Mouse (Mus musculus) limb, embryonic 14.5 days (tissue): ENCODE measurements around the gene Vps11. TPM values are rescaled to one million over a fixed set of nuclear protein-coding genes. Genes with fewer than 3 reads are reported as not detected.

Experiments used
- ATAC-seq: fragments of 200-750 bp; cut with Nextera tagmentation; 2 replicates; pipeline ENCODE4 v1.8.0; 2017; ENCODE audit warnings: low read depth, moderate number of reproducible peaks, moderate TSS enrichment; ENCODE audit not compliant: low FRiP score
- DNase-seq: peaks from one replicate; pipeline ENCODE4 v3.0.0-alpha.2; 2015; ENCODE audit warnings: low spot score
- H3K27ac ChIP-seq: fragments of 300-500 bp; sonication (generic); replicated peaks from 2 replicates; pipeline ENCODE4 v1.5.1; 2014; ENCODE audit warnings: low read depth, mild to moderate bottlenecking, low read length, moderate library complexity, mixed read lengths
- H3K27me3 ChIP-seq: fragments of 300-500 bp; sonication (generic); 2 replicates; pipeline ENCODE4 v1.6.1; 2014; ENCODE audit warnings: low read length, mixed read lengths; ENCODE audit not compliant: control insufficient read depth, insufficient read depth
- H3K36me3 ChIP-seq: fragments of 300-500 bp; sonication (generic); 2 replicates; pipeline ENCODE4 v1.6.1; 2014; ENCODE audit warnings: mild to moderate bottlenecking, low read length, moderate library complexity, mixed read lengths; ENCODE audit not compliant: control insufficient read depth, insufficient read depth
- H3K4me1 ChIP-seq: fragments of 300-500 bp; sonication (generic); 2 replicates; pipeline ENCODE4 v1.6.1; 2014; ENCODE audit warnings: antibody characterized with exemption, low read length, mixed read lengths; ENCODE audit not compliant: control insufficient read depth, insufficient read depth
- H3K4me2 ChIP-seq: fragments of 300-500 bp; sonication (generic); replicated peaks from 2 replicates; pipeline ENCODE4 v1.6.1; 2014; ENCODE audit warnings: low read depth, mild to moderate bottlenecking, low read length, moderate library complexity; ENCODE audit not compliant: severe bottlenecking
- H3K4me3 ChIP-seq: fragments of 300-500 bp; sonication (generic); replicated peaks from 2 replicates; pipeline ENCODE4 v1.5.1; 2014; ENCODE audit warnings: low read length
- H3K9ac ChIP-seq: fragments of 300-500 bp; sonication (generic); 2 replicates; pipeline ENCODE4 v1.6.1; 2014; ENCODE audit warnings: mild to moderate bottlenecking, low read depth, low read length, moderate library complexity; ENCODE audit not compliant: severe bottlenecking
- H3K9me3 ChIP-seq: fragments of 300-500 bp; sonication (generic); 2 replicates; pipeline ENCODE4 v1.6.1; 2016; ENCODE audit warnings: low read length; ENCODE audit not compliant: control insufficient read depth
- POLR2A ChIP-seq: fragments of 200-500 bp; IDR thresholded peaks from 2 replicates; pipeline ENCODE4 v1.8.0; 2012; ENCODE audit warnings: inconsistent platforms, mild to moderate bottlenecking, moderate library complexity, borderline replicate concordance; ENCODE audit not compliant: insufficient read depth, insufficient read length; ENCODE audit errors: extremely low read depth
- WGBS: fragments of 180-500 bp; shearing (Covaris S2); extraction: QIAGEN DNeasy Blood & Tissue Kit; methylation state at CpG from one replicate; pipeline ENCODE4 v1.1.7; 2014; 5-methylcytosine and 5-hydroxymethylcytosine counted together
- polyA plus RNA-seq, 2 experiments: library from polyadenylated mRNA; depleted of rRNA in 1 of 2; stranded (reverse) in 1 of 2; unstranded in 1 of 2; fragments of >200 nt; fragmentation: Nextera tagmentation in 1 of 2; extraction: Ambion mirVana in 1 of 2; gene quantifications; 2 replicates each; pipeline versions ENCODE4 v1.2.1 to v1.2.3; 2012 to 2014

Gene Vps11
- polyA plus RNA-seq, 2 experiments, result 28.5 to 29.9 TPM

- Histone ChIP-seq H3K4me2 (peak within 1 kb of the TSS; percentile 93), H3K9ac (peak within 1 kb of the TSS; percentile 73), H3K27me3 (no peaks in the 10 kb centered on the region), H3K27ac (peak within 1 kb of the TSS; percentile 52), H3K36me3 (peaks cover 24% of the 10 kb centered on the region), H3K4me1 (no peaks in the 10 kb centered on the region), H3K4me3 (peak within 1 kb of the TSS; percentile 66), H3K9me3 (no peaks in the 10 kb centered on the region)
- ATAC-seq (peak; percentile 96), DNase-seq (peak; percentile 93)
- TF ChIP-seq POLR2A, result peak; percentile 62; the same call in 1 of the 2 replicates
- under 1% methylated on average over 32 of the region's 43 CpGs for WGBS
Measured at GRCm38 (mm10) chr9:44396684-44397411, 35.4 kb upstream of the Vps11 start, which contains the start of gene Slc37a4. Slc37a4 (plus strand) TSS chr9:44396852.

GRCm38 (mm10) chr9:44391466-44391865, 30.0 kb upstream of the Vps11 start:
- H3K4me2 ChIP-seq, result no peak overlapping the region
- no peak for TF ChIP-seq POLR2A
- 35% methylated on average over 4 of the region's 4 CpGs for WGBS
- H3K4me3 ChIP-seq, result no peak overlapping the region
- H3K9me3 ChIP-seq, result no peaks in the 10 kb centered on the region
- no peaks in the 10 kb centered on the region for H3K27me3 ChIP-seq
- H3K9ac ChIP-seq, result no peak overlapping the region
- peaks cover 59% of the 10 kb centered on the region for H3K36me3 ChIP-seq
- ATAC-seq, result peak; percentile 55
- peak; percentile 42 for DNase-seq
- H3K27ac ChIP-seq, result no peak overlapping the region
- H3K4me1 ChIP-seq, result no peaks in the 10 kb centered on the region

GRCm38 (mm10) chr9:44389273-44389672, 27.8 kb upstream of the Vps11 start:
- WGBS, result 63% methylated on average over 8 of the region's 8 CpGs
- Histone ChIP-seq H3K9ac (no peak overlapping the region), H3K4me2 (no peak overlapping the region), H3K27ac (no peak overlapping the region), H3K9me3 (no peaks in the 10 kb centered on the region), H3K27me3 (no peaks in the 10 kb centered on the region), H3K36me3 (peaks cover 78% of the 10 kb centered on the region), H3K4me1 (no peaks in the 10 kb centered on the region), H3K4me3 (no peak overlapping the region)
- ATAC-seq (no peak), DNase-seq (peak; percentile 42)
- no peak for TF ChIP-seq POLR2A

- no peaks in the 10 kb centered on the region for H3K27me3 ChIP-seq
- no peak overlapping the region for H3K4me3 ChIP-seq
- H3K36me3 ChIP-seq, result peaks cover 94% of the 10 kb centered on the region
- H3K9ac ChIP-seq, result no peak overlapping the region
- no peak overlapping the region for H3K4me2 ChIP-seq
- no peaks in the 10 kb centered on the region for H3K9me3 ChIP-seq
- no peak overlapping the region for H3K27ac ChIP-seq
- DNase-seq (no peak), ATAC-seq (no peak)
- TF ChIP-seq POLR2A, result no peak
- 81% methylated on average over 3 of the region's 3 CpGs for WGBS
- H3K4me1 ChIP-seq, result no peaks in the 10 kb centered on the region
Measured at GRCm38 (mm10) chr9:44387221-44387620, 25.8 kb upstream of the Vps11 start.

- H3K27ac ChIP-seq, result no peak overlapping the region
- H3K9ac ChIP-seq, result no peak overlapping the region
- DNase-seq, result no peak
- peaks cover 83% of the 10 kb centered on the region for H3K36me3 ChIP-seq
- H3K4me3 ChIP-seq, result no peak overlapping the region
- no peak for TF ChIP-seq POLR2A
- WGBS, result 95% methylated on average over 13 of the region's 13 CpGs
- peaks cover 7% of the 10 kb centered on the region for H3K4me1 ChIP-seq
- no peak overlapping the region for H3K4me2 ChIP-seq
- no peaks in the 10 kb centered on the region for H3K9me3 ChIP-seq
- no peaks in the 10 kb centered on the region for H3K27me3 ChIP-seq
- ATAC-seq, result no peak
Measured at GRCm38 (mm10) chr9:44384596-44384995, 23.1 kb upstream of the Vps11 start.
